Mouse (Mus musculus) spleen, adult 2 months (tissue): ENCODE data around the gene Cop1.

Experiments
- CTCF ChIP-seq: fragments of 200-500 bp; IDR thresholded peaks from 2 replicates; pipeline ENCODE4 v1.5.1; 2011; ENCODE audit warnings: mild to moderate bottlenecking, inconsistent platforms; ENCODE audit not compliant: insufficient read depth, insufficient read length, insufficient replicate concordance; ENCODE audit errors: extremely low read depth
- POLR2A ChIP-seq: fragments of 200-500 bp; IDR thresholded peaks from 2 replicates; pipeline ENCODE4 v1.6.1; 2011; ENCODE audit warnings: low read depth, low read length, inconsistent platforms

DNA sequence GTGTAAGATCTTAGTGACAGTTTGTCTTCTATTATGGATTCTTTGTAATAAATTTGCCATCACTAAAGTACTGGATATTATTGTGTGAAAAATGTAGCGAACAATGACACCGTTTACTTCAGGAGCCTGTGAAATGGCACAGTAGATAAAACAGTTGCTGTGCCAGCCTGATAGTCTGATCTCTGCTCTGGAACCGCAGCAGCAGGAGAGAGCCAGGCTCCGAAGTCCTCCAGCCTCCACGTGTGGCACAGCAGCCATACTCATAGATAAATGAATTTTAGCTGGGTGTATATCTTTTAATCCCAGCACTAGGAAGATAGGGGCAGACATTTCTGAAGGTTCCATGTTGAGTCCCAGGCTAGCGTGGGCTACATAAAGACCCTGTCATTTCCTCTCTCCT, 6.0 kb downstream of the Cop1 start:
- no peak for TF ChIP-seq CTCF
- no peak for TF ChIP-seq POLR2A
